Mouse (Mus musculus) heart, adult 8-10 months (tissue): Measurements from ENCODE around the gene Gm11237. TPM values are rescaled to one million over a fixed set of nuclear protein-coding genes. Genes with fewer than 3 reads are reported as not detected.
"Not testable (repeated sequence)": the region's sequence is repeated elsewhere in the genome, so short reads cannot be mapped to it uniquely, and the experiment has no call there.

Source experiments
- DNase-seq: peaks from one replicate; pipeline ENCODE4 v3.0.0; 2022; ENCODE audit warnings: low spot score
- total RNA-seq, 4 experiments: library from RNA; stranded (reverse); gene quantifications; 2 replicates each; pipeline ENCODE4 v1.2.4; 2022

Gene Gm11237
- total RNA-seq: not detected

- DNase-seq: not testable (repeated sequence)
These were observed at the start of gene Gm11237 for GRCm38 (mm10) chr4:73622684-73623083. Gm11237 (plus strand) TSS chr4:73622984.

- no peak for DNase-seq
These were observed 23.5 kb upstream of the Gm11237 start for GRCm38 (mm10) chr4:73599248-73599647.

DNA sequence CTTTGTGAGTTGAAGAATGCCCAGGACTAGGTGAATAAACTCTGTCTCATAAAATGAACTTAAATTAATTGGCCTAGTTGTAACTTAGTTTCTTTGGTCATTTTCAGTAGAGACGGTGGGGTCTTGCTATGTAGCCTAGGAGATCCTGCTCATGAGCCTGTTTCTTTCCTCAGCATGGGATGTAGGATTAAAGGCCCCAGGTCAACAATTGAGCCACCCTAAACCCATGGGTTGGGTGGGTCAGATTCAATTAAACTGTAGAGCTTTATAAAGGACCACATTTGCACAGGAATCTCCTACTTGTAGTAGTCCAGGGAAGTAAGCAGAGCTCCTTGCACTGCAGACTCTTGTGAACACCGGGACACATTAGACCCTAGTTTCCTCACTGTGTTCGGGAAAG lies 15.2 kb upstream of the Gm11237 start, which contains the start of gene Gm11238:
Gene Gm11238, plus strand, starts transcription at position 301 of the 400 bp plus-strand sequence.
- DNase-seq: not testable (repeated sequence)

GRCm38 (mm10) chr4:73637821-73638220 lies 15.0 kb downstream of the Gm11237 start, which contains the start of gene Gm11236:
Gm11236 (plus strand) TSS chr4:73638121.
- DNase-seq: not testable (repeated sequence)

GRCm38 (mm10) chr4:73661864-73662263 lies 39.1 kb downstream of the Gm11237 start:
- not testable (repeated sequence) for DNase-seq

DNA sequence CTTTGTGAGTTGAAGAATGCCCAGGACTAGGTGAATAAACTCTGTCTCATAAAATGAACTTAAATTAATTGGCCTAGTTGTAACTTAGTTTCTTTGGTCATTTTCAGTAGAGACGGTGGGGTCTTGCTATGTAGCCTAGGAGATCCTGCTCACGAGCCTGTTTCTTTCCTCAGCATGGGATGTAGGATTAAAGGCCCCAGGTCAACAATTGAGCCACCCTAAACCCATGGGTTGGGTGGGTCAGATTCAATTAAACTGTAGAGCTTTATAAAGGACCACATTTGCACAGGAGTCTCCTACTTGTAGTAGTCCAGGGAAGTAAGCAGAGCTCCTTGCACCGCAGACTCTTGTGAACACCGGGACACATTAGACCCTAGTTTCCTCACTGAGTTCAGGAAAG lies 45.3 kb downstream of the Gm11237 start, which contains the start of gene Gm11239:
Gene Gm11239, plus strand, starts transcription at position 301 of the 400 bp plus-strand sequence.
- not testable (repeated sequence) for DNase-seq

Other genes with a start within 250 kb of the Gm11237 start
- not detected for gene Gm11487, start 217.9 kb upstream of the Gm11237 start, total RNA-seq
- gene Gm11238, start 15.1 kb upstream of the Gm11237 start, total RNA-seq: not detected
- gene Gm11236, start 15.1 kb downstream of the Gm11237 start, total RNA-seq: not detected
- not detected for gene Gm11239, start 45.4 kb downstream of the Gm11237 start, total RNA-seq
- gene Gm428, start 60.5 kb downstream of the Gm11237 start, total RNA-seq: not detected
- gene Rasef, start 168.0 kb downstream of the Gm11237 start, total RNA-seq: 1 to 10 TPM in 1 of 4 experiments, under 1 TPM in 3; 0.69 to 1.1 (median 0.76) TPM